Mouse (Mus musculus): ENCODE data around the gene Serp2.

Gene Serp2

GRCm38 (mm10) chr14:76556852-76557208 lies at the start of gene Serp2:
Gene Serp2, minus strand, starts transcription at chr14:76556889.
- in situ Hi-C loops (cut with MboI; ENCODE audit: low pct_unique_long_range_greater_than_20kb in 1 of 2, low sequenced_read_pairs in 2 of 2, unreplicated experiment in 1 of 2), result no loop called here

GRCm38 (mm10) chr14:76605931-76606534 lies 49.3 kb upstream of the Serp2 start:
- in situ Hi-C loops (cut with MboI; ENCODE audit: low pct_unique_long_range_greater_than_20kb in 1 of 2, low sequenced_read_pairs in 2 of 2, unreplicated experiment in 1 of 2), result no loop called here

- in situ Hi-C loops (cut with MboI; ENCODE audit: low pct_unique_long_range_greater_than_20kb in 1 of 2, low sequenced_read_pairs in 2 of 2, unreplicated experiment in 1 of 2), result no loop called here
Observed at GRCm38 (mm10) chr14:76604012-76604411, 47.3 kb upstream of the Serp2 start.

- in situ Hi-C loops (cut with MboI; ENCODE audit: low pct_unique_long_range_greater_than_20kb in 1 of 2, low sequenced_read_pairs in 2 of 2, unreplicated experiment in 1 of 2), result no loop called here
Observed at GRCm38 (mm10) chr14:76601654-76602053, 45.0 kb upstream of the Serp2 start.

- in situ Hi-C loops (cut with MboI; ENCODE audit: low pct_unique_long_range_greater_than_20kb in 1 of 2, low sequenced_read_pairs in 2 of 2, unreplicated experiment in 1 of 2), result no loop called here
Observed at GRCm38 (mm10) chr14:76600391-76600790, 43.7 kb upstream of the Serp2 start.

- in situ Hi-C loops (cut with MboI; ENCODE audit: low pct_unique_long_range_greater_than_20kb in 1 of 2, low sequenced_read_pairs in 2 of 2, unreplicated experiment in 1 of 2), result no loop called here
Observed at GRCm38 (mm10) chr14:76599706-76600105, 43.0 kb upstream of the Serp2 start.

- in situ Hi-C loops (cut with MboI; ENCODE audit: low pct_unique_long_range_greater_than_20kb in 1 of 2, low sequenced_read_pairs in 2 of 2, unreplicated experiment in 1 of 2), result no loop called here
Observed at GRCm38 (mm10) chr14:76598518-76599216, 42.0 kb upstream of the Serp2 start.

GRCm38 (mm10) chr14:76597751-76598150 lies 41.1 kb upstream of the Serp2 start:
- in situ Hi-C loops (cut with MboI; ENCODE audit: low pct_unique_long_range_greater_than_20kb in 1 of 2, low sequenced_read_pairs in 2 of 2, unreplicated experiment in 1 of 2), result no loop called here

- in situ Hi-C loops (cut with MboI; ENCODE audit: low pct_unique_long_range_greater_than_20kb in 1 of 2, low sequenced_read_pairs in 2 of 2, unreplicated experiment in 1 of 2), result no loop called here
Observed at GRCm38 (mm10) chr14:76595048-76595859, 38.6 kb upstream of the Serp2 start.

GRCm38 (mm10) chr14:76594351-76594885 lies 37.7 kb upstream of the Serp2 start:
- in situ Hi-C loops (cut with MboI; ENCODE audit: low pct_unique_long_range_greater_than_20kb in 1 of 2, low sequenced_read_pairs in 2 of 2, unreplicated experiment in 1 of 2), result no loop called here

GRCm38 (mm10) chr14:76593630-76594193 lies 37.0 kb upstream of the Serp2 start:
- in situ Hi-C loops (cut with MboI; ENCODE audit: low pct_unique_long_range_greater_than_20kb in 1 of 2, low sequenced_read_pairs in 2 of 2, unreplicated experiment in 1 of 2), result no loop called here

- in situ Hi-C loops (cut with MboI; ENCODE audit: low pct_unique_long_range_greater_than_20kb in 1 of 2, low sequenced_read_pairs in 2 of 2, unreplicated experiment in 1 of 2), result no loop called here
Observed at GRCm38 (mm10) chr14:76592721-76593120, 36.0 kb upstream of the Serp2 start.

- in situ Hi-C loops (cut with MboI; ENCODE audit: low pct_unique_long_range_greater_than_20kb in 1 of 2, low sequenced_read_pairs in 2 of 2, unreplicated experiment in 1 of 2), result no loop called here
Observed at GRCm38 (mm10) chr14:76592090-76592489, 35.4 kb upstream of the Serp2 start.

GRCm38 (mm10) chr14:76590134-76590533 lies 33.4 kb upstream of the Serp2 start:
- in situ Hi-C loops (cut with MboI; ENCODE audit: low pct_unique_long_range_greater_than_20kb in 1 of 2, low sequenced_read_pairs in 2 of 2, unreplicated experiment in 1 of 2), result no loop called here

GRCm38 (mm10) chr14:76589671-76590070 lies 33.0 kb upstream of the Serp2 start:
- in situ Hi-C loops (cut with MboI; ENCODE audit: low pct_unique_long_range_greater_than_20kb in 1 of 2, low sequenced_read_pairs in 2 of 2, unreplicated experiment in 1 of 2), result no loop called here

- in situ Hi-C loops (cut with MboI; ENCODE audit: low pct_unique_long_range_greater_than_20kb in 1 of 2, low sequenced_read_pairs in 2 of 2, unreplicated experiment in 1 of 2), result no loop called here
Observed at GRCm38 (mm10) chr14:76585831-76586405, 29.2 kb upstream of the Serp2 start.

- in situ Hi-C loops (cut with MboI; ENCODE audit: low pct_unique_long_range_greater_than_20kb in 1 of 2, low sequenced_read_pairs in 2 of 2, unreplicated experiment in 1 of 2), result no loop called here
Observed at GRCm38 (mm10) chr14:76583985-76584384, 27.3 kb upstream of the Serp2 start.

- in situ Hi-C loops (cut with MboI; ENCODE audit: low pct_unique_long_range_greater_than_20kb in 1 of 2, low sequenced_read_pairs in 2 of 2, unreplicated experiment in 1 of 2), result no loop called here
Observed at GRCm38 (mm10) chr14:76581974-76582922, 25.6 kb upstream of the Serp2 start.
